Mouse (Mus musculus) skeletal muscle tissue, adult 2 months (tissue): ENCODE measurements around the gene Tanc1.

Source experiments
- DNase-seq: peaks from one replicate; pipeline ENCODE4 v3.0.0-alpha.2; 2012; ENCODE audit warnings: low read depth, low spot score

Gene Tanc1

DNA sequence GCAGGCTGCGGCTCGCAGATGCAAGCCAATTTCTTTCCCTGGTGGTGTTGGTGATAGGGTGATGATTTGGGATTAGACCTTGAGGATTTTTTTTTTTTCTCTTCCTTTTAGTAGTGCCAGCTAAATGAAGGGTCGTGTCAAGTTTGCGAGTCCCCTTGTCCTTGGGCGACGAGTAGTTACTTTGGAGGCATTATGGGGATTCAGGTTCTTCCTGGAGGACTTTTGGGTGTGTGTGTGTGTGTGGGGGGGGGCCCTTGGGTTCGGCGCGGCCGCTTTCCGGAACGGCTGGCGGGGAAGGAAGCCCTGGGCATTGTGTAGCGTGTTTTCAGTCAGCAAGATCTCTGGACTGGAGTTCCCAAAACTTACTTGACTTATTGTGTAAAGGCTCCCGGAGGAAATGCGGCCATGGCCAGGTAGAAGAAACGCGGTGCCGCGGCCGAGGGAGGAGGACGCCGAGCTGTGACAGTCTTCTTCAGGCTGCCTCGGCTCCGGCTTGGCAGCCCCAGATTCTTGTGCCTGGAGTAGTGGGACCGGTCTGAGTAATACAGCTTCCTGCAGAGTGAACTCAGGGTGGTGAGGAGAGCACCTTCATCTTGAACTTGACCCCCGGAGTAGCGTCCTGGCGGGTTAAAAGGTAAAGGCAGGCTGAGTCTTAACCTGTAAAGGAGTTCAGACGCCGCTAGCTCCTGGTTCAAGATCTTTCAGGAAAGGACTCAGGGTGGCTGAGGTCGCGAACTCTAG, 1.1 kb downstream of the Tanc1 start:
- DNase-seq, result no peak

DNA sequence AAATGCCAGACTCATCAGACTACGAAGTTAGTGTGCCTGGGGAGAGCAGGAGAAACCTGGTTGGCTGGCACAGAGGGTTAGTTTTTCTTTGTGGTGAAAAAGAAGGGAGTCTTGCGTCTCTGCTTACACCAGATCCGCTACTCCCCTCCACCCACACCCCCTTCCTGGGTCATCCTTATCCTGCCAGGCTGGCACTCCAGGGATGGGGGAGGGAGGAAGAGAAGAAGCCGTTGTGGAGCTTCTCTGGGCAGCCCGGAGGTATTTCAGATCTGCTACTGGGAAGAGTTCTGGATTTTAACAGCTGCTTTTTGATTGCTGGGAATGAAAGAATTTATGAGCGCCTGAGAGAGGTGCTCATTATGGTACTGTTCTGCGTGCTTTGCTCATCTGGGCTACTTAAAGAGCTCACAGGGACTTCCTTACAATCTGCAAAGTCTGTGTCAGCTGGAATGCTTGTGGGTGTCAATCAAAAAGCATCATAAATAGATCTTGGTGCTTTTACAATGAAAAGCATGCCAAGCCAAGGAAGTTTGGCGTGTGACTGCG, 1.7 kb downstream of the Tanc1 start:
- no peak for DNase-seq

- DNase-seq, result no peak
Observed at GRCm38 (mm10) chr2:59616890-59617289, 5.0 kb downstream of the Tanc1 start.

DNA sequence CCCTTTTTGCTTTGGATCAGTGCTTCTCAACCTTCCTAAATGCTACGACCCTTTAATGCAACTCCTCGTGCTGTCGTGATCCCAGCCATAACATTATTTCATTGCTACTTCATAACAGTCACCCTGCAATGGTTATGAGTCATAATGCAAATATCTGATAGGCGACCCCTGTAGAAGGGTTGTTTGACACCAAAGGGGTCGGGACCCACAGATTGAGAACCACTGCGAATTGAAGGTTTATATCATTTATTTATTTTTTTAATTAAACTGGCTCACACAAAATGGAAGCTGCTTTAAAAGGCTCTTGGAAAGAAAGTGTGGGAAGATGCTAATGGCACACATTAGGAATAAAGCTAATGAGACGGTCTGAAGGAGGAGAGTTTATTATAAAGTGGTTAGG, 7.2 kb downstream of the Tanc1 start:
- DNase-seq, result no peak

GRCm38 (mm10) chr2:59620601-59621000, 8.8 kb downstream of the Tanc1 start:
- no peak for DNase-seq

- no peak for DNase-seq
Observed at GRCm38 (mm10) chr2:59622514-59623139, 10.8 kb downstream of the Tanc1 start.

- DNase-seq, result no peak
Observed at GRCm38 (mm10) chr2:59623858-59624257, 12.0 kb downstream of the Tanc1 start.

- DNase-seq, result no peak
Observed at GRCm38 (mm10) chr2:59625416-59625815, 13.6 kb downstream of the Tanc1 start.

- no peak for DNase-seq
Observed at GRCm38 (mm10) chr2:59625927-59626326, 14.1 kb downstream of the Tanc1 start.

GRCm38 (mm10) chr2:59626422-59626821, 14.6 kb downstream of the Tanc1 start:
- no peak for DNase-seq

- DNase-seq, result no peak
Observed at GRCm38 (mm10) chr2:59627502-59627901, 15.7 kb downstream of the Tanc1 start.

- DNase-seq, result peak; percentile 67
Observed at GRCm38 (mm10) chr2:59628057-59628901, 16.4 kb downstream of the Tanc1 start.

GRCm38 (mm10) chr2:59629829-59630228, 18.0 kb downstream of the Tanc1 start:
- DNase-seq, result no peak

DNA sequence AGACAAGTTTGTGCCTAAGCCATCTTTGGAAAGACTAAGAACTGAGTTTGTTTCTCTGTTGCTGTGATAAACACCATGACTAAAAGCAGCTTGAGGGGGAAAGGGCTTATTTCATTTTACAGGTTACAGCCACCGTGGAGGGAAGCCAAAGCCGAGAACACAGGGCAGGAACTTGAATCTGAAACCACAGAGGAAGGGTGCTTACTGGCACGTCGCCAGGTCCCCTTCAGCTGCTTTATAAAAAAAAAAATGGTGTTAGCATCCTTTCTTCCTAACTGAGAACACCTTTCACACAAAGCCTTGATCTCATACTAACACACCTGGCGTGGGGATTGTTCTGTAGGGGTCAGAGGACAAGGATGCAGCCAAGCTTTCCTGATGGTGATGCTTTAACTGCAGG, 19.6 kb downstream of the Tanc1 start:
- no peak for DNase-seq

DNA sequence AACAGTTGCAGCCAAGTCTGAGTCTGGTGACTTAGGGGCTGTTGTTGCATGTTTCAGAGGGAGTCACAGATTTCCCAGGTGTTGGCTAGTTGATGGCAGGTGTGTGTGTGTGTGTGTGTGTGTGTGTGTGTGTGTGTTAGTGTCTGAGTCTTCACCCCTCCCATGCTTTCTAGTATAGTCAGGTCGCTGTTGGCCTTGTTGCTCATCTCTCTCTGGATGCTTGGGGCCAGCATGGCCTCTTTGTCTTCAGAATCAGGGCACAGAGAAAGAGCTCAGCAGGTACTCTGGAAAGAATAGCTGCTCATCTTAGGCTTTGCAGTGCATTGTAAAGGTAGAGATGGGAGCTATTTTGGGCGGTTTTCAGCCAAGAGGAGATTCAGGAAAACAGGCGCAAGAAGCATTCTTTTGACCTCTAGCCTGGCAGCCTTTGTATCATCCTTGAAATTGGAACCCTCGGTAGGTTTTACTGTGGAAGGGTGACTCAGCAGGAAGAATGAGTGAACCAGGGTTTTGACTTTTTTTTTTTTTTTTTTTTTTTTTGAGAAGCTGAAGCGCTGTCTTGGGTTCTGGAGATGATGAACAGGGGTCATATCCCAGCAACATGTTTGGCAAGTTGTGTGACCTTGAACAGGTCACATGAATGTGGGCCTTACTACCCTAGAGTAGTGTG, 22.1 kb downstream of the Tanc1 start:
- DNase-seq, result no peak

DNA sequence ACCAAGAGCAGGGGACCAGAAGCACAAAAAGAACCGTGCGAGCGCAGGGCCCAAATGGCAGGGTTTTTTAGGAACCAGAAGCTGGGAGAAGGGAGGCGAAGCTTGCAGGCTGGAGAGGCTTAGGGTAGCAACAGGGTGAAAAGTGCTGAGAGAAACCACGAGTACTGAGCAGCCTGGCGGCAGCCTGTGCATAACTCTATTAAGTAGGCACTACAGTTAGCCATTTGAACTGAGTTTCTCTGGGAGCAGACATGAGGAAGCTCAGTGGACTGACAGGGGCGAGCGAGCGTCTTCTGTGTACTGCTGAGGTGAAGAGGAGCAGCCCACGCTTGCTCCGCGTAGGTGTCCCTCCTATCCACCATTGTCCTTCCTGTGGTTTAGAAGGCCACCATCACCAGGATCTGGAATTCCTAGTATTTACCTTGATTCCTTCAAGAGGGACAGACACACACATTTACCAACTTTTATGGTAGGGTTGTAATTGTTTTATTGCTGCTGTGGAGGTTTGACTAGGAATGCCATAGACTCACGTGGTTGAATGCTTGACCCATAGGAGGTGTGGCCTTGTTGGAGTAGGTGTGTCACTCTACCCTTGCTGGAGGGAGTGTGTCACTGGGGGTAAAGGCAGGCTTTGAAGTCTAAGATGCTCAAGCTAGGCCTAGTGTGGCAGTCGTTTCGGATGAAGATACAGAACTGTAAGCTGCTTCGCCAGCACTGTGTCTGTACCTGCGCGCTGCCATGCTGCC, 25.4 kb downstream of the Tanc1 start:
- DNase-seq, result no peak

- no peak for DNase-seq
Observed at GRCm38 (mm10) chr2:59642722-59643121, 30.9 kb downstream of the Tanc1 start.

GRCm38 (mm10) chr2:59644816-59645215, 33.0 kb downstream of the Tanc1 start:
- DNase-seq, result no peak

- DNase-seq, result no peak
Observed at GRCm38 (mm10) chr2:59645515-59645914, 33.7 kb downstream of the Tanc1 start.

DNA sequence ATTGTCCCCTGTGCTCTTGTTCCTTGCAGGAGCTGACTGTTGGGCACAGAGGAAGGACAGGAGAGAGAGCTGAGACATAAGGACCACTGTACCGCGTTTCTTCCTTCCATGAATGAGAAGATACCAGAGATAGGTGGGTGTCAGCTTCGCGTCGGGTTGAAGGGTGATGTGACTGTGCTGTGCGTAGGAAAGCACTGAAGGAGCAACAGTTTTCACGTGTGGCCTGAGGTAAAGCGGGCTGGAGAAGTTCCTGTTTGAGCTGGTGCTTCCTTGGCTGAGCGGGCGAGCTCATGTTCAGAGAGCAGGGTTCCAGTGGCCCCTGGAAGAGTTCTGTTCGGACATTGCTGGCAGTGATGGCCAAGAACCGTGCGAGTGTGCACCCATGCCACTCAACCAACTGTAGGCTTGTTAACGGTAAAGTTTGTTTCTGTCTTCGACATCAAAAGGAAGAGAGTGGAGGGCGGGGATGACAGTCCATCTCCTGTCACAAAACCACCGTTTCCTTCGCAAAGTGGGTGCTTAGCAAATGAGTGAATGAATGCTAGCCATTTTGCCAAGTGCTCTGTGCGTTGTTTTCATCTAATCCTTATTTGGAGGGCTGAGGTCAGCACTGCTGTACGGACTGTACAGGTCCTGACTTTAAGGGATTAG, 35.0 kb downstream of the Tanc1 start:
- DNase-seq, result no peak
